Mouse (Mus musculus) lung, embryonic 16.5 days (tissue): Measurements from ENCODE around the gene Rfx5. TPM values are rescaled to one million over a fixed set of nuclear protein-coding genes. Genes with fewer than 3 reads are reported as not detected.
A peak's percentile ranks its signal among the peaks of the same experiment; 100 is the strongest.
"Not testable (repeated sequence)": the region's sequence is repeated elsewhere in the genome, so short reads cannot be mapped to it uniquely, and the experiment has no call there.

Experiments
- ATAC-seq: fragments of 200-750 bp; cut with Nextera tagmentation; 2 replicates; pipeline ENCODE4 v1.8.0; 2017; ENCODE audit warnings: low read depth, mild to moderate bottlenecking, moderate library complexity
- H3K27ac ChIP-seq: fragments of 300-500 bp; sonication (generic); 2 replicates; pipeline ENCODE4 v1.5.1; 2014; ENCODE audit warnings: mild to moderate bottlenecking, control low read depth, low read length
- H3K27me3 ChIP-seq: fragments of 300-500 bp; sonication (generic); 2 replicates; pipeline ENCODE4 v1.6.1; 2014; ENCODE audit warnings: low read depth, low read length, mixed read lengths; ENCODE audit not compliant: control insufficient read depth, insufficient read depth
- H3K36me3 ChIP-seq: fragments of 300-500 bp; sonication (generic); 2 replicates; pipeline ENCODE4 v1.6.1; 2014; ENCODE audit warnings: low read length; ENCODE audit not compliant: control insufficient read depth, insufficient read depth
- H3K4me1 ChIP-seq: fragments of 300-500 bp; sonication (generic); replicated peaks from 2 replicates; pipeline ENCODE4 v1.6.1; 2014; ENCODE audit warnings: low read length, mixed read lengths; ENCODE audit not compliant: control insufficient read depth, insufficient read depth
- H3K4me2 ChIP-seq: fragments of 300-500 bp; sonication (generic); 2 replicates; pipeline ENCODE4 v1.6.1; 2014; ENCODE audit warnings: low read depth, low read length, control low read depth
- H3K4me3 ChIP-seq: fragments of 300-500 bp; sonication (generic); 2 replicates; pipeline ENCODE4 v1.5.1; 2014; ENCODE audit warnings: mild to moderate bottlenecking, low read length, control low read depth
- H3K9ac ChIP-seq: fragments of 300-500 bp; sonication (generic); 2 replicates; pipeline ENCODE4 v1.6.1; 2014; ENCODE audit warnings: low read length, control low read depth
- H3K9me3 ChIP-seq: fragments of 300-500 bp; sonication (generic); 2 replicates; pipeline ENCODE4 v1.6.1; 2016; ENCODE audit warnings: low read length; ENCODE audit not compliant: control insufficient read depth
- WGBS: fragments of 180-500 bp; shearing (Covaris S2); extraction: QIAGEN DNeasy Blood & Tissue Kit; methylation state at CpG from one replicate; pipeline ENCODE4 v1.1.7; 2014; 5-methylcytosine and 5-hydroxymethylcytosine counted together
- polyA plus RNA-seq: library from polyadenylated mRNA; unstranded; fragments of >200 nt; fragmentation: Nextera tagmentation; extraction: Ambion mirVana; gene quantifications from 2 replicates; pipeline ENCODE4 v1.2.1, GENCODE M21; 2015

Gene Rfx5
- polyA plus RNA-seq, result 8.9 and 10.0 TPM in 2 replicates

DNA sequence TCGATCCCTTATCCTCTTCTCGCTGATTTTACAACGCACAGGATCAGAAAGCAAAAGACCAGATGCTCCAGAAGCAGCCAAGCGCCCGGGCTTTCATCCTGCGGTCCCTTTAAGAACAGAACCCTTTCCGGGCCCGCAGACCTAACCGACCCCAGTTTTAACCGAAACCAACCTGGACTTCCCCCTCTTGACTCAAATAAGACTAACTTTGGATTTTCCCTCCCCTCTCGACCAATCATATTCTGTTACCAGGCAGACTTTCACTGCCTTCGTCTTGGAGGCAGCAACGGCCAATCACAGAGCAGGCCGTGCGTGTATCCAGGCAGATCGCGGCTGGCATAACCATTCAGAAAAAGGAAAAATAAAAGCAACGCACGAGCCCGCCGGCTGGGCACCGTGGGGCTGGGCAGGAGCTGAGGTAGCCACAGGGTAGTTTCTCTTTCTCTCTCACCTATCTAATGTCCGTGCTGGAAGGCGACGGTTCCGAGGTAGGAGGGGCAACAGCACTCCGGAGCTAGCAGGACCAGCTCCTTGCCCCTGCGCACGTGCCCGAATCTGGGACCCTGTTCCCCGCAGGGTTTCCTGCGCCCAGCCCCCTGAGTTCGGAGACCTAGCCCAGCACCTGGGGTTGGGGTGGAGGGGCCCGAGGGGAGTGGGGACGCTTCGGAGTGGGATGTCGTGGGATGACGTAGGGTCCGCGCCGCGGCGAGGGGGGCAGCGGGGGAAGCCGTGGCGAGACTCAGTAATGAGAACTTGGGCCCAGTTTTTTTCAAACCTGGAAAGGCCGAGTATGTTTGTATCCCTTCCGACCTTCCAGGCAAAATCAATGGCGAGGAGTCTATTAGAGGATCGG, at the start of gene Rfx5:
Gene Rfx5, plus strand, starts transcription at position 312 of the 853 bp plus-strand sequence.
- Histone ChIP-seq H3K27ac (peak within 1 kb of the TSS; percentile 97), H3K9me3 (no peaks in the 10 kb centered on the region), H3K4me1 (peaks cover 18% of the 10 kb centered on the region), H3K36me3 (peaks cover 32% of the 10 kb centered on the region), H3K4me3 (peak within 1 kb of the TSS; percentile 83), H3K9ac (peak within 1 kb of the TSS; percentile 89), H3K4me2 (peak within 1 kb of the TSS; percentile 60), H3K27me3 (no peaks in the 10 kb centered on the region)
- WGBS, result under 1% methylated on average over 50 of the region's 50 CpGs
- peak; percentile 97 for ATAC-seq

DNA sequence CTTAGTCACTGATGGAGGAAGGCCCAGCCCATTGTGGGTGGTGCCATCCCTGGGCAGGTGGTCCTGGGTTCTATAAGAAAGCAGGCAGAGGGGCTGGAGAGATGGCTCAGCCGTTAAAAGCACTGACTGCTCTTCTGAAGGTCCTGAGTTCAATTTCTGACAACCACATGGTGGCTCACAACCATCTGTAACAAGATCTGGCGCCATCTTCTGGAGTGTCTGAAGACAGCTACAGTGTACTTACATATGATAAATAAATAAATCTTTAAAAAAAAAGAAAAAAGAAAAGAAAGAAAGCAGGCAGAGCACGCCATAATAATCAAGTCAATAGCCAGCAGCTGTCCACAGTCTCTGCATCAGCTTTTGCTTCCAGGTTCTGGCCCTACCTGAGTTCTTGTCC, 49.1 kb upstream of the Rfx5 start:
- not testable (repeated sequence) for ATAC-seq, H3K27ac ChIP-seq, H3K4me2 ChIP-seq, H3K36me3 ChIP-seq, H3K9ac ChIP-seq, H3K9me3 ChIP-seq, H3K4me3 ChIP-seq, H3K4me1 ChIP-seq, H3K27me3 ChIP-seq
- WGBS, result 56% methylated on average over 3 of the region's 3 CpGs

DNA sequence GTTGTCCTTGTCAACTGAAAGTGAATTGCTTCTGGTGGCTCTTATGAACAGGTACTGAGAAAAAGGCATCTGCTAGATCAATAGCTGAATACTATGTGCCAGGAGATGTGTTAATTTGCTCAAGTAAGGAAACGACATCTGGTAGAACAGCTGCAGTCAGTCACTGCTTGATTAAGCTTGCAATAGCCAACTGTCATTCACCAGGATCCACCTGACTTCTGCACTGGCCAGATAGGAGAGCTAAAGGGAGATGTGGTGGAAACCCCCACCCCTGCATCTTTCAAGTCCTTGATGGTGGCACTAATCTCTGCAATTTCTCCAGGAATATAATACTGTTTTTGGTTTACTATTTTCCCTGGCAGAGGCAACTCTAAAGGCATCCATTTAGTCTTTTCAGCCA, 47.4 kb upstream of the Rfx5 start:
- Histone ChIP-seq H3K9ac (no peak overlapping the region), H3K36me3 (no peaks in the 10 kb centered on the region), H3K4me3 (no peak overlapping the region), H3K4me2 (no peak overlapping the region), H3K9me3 (no peaks in the 10 kb centered on the region), H3K4me1 (no peaks in the 10 kb centered on the region), H3K27ac (no peak overlapping the region), H3K27me3 (no peaks in the 10 kb centered on the region)
- no peak for ATAC-seq
- WGBS, result 47% methylated on average over 1 of the region's 1 CpGs

DNA sequence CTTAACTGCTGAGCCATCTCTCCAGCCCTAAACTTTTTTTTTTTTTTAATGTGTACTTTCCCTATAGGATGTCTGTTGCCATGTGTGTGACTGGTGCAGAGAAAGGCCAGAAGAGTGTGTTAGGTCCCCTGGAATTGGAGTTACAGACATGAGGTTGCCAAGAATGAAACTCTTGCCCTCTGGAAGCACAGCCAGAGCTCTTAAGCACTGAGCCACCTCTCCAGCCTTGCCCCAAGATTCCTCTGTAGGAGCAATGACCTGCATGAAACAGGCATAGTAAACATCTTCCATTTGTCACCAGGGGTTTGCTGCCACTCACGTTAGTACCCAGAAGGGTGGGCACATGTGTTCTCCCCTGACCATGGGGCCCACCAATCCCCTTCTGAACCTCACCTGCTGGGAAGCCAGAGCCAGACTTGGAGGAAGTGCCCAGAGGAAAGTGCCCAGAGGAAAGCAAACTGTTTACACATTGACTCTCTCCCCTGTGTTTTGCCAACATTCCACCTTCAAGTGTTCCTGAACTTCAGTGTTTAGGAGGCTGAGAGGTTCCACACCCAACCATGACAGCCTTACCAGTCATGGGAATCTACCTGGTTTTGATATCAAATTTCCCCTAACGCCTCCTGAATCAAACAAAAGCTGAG, 42.7 kb upstream of the Rfx5 start:
- Histone ChIP-seq H3K36me3 (no peaks in the 10 kb centered on the region), H3K4me1 (no peaks in the 10 kb centered on the region), H3K27ac (peak overlapping the region; percentile 74), H3K27me3 (no peaks in the 10 kb centered on the region), H3K9ac (no peak overlapping the region), H3K4me3 (no peak overlapping the region), H3K4me2 (no peak overlapping the region), H3K9me3 (no peaks in the 10 kb centered on the region)
- 31% methylated on average over 2 of the region's 2 CpGs for WGBS
- peak; percentile 86 for ATAC-seq

DNA sequence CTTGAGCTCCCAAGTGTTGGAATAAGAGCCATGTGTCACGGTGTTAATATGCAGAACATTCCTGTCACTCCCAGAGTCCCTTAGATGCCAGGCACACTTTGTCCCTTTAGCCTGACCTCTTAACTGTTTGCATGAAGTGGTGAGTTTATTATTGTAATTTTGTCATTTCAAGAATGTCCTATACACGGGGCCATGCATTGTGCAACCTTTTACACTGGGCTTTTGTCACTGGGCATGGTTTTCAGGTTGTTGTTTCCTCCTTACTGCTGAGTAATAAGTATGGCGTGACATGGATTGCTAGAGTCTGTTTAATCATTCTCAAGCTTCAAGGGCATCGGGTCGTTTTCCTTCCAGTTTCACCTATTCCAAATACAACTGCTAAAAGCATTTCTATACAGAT, 40.1 kb upstream of the Rfx5 start:
- Histone ChIP-seq H3K9ac (no peak overlapping the region), H3K9me3 (no peaks in the 10 kb centered on the region), H3K27ac (peak overlapping the region; percentile 5; the same call in 1 of the 2 replicates), H3K36me3 (no peaks in the 10 kb centered on the region), H3K27me3 (no peaks in the 10 kb centered on the region), H3K4me1 (0 out of 2 replicates have a peak, but pooled peaks cover 5% of the 10 kb centered on the region), H3K4me2 (no peak overlapping the region), H3K4me3 (no peak overlapping the region)
- 44% methylated on average over 5 of the region's 5 CpGs for WGBS
- ATAC-seq, result no peak

DNA sequence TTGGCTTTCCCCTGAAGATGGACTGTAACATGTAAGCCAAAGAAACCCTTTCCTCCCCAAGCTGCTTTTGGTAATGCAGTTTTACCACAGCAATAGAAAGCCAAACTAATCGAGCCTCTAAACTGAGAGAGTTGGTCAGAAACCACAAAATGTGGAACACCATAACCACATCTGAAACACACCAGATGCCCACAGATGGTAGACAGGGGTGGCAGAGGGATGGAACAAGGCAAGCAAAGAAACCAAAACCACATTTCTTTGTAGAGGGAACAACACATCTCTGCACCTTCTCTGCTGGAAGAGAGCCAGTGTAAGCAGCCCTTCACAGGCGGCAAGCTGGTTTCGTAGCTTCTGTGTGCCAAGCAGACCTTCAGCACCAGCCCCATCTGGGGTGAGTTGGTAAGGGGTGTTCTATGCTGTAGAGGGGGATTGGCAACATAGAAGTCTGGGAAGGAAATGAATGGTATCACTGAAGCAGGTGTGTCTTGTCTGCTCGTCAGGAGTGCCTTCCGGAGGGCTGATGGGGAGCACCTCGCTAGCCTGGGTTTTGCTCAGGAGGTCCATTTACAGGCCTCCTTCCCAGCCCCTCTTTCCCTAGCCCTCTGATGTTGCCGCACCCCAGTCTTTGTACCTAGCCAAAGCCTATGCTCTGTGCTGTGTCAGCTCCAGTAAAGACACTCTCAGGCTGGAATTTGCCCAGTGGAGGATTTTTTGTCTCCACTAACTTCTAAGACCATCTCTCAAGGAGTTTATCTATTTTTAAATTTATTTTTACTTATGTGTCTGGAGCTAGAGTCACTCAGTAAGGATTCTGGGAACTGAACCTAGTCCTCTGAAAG, 37.8 kb upstream of the Rfx5 start:
- Histone ChIP-seq H3K4me1 (0 out of 2 replicates have a peak, but pooled peaks cover 5% of the 10 kb centered on the region), H3K27ac (peak overlapping the region; percentile 79), H3K9ac (no peak overlapping the region), H3K36me3 (no peaks in the 10 kb centered on the region), H3K9me3 (no peaks in the 10 kb centered on the region), H3K4me2 (no peak overlapping the region), H3K4me3 (no peak overlapping the region), H3K27me3 (no peaks in the 10 kb centered on the region)
- ATAC-seq, result peak; percentile 41; the same call in 1 of the 2 replicates
- 63% methylated on average over 7 of the region's 7 CpGs for WGBS

DNA sequence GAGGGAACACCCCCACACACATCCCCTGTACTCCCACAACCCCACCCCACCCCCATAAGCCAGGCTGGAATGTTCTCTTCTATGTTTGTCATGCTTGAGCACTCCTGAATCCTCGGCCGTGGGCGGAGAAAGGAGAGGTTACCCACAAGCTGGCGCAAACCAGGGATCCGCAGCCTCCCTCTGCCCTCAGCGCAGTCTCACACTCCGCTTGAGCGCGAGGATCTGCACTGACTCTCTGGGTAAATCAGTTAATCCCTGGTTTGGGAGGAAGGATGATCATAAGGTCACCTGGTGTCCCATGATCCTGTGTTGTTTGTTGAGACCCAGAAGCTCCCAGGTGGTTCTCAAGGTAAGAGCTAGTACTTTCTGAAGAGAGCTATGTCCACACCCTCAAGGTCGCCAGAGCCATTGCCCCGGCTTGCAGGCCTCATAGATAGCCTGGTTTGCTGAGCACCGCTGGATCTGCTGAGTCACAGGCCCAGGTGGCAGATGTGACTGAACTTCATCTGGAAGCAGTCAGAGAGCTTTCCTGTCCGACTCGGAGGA, 36.0 kb upstream of the Rfx5 start:
- Histone ChIP-seq H3K9me3 (no peaks in the 10 kb centered on the region), H3K27me3 (no peaks in the 10 kb centered on the region), H3K4me3 (no peak overlapping the region), H3K9ac (peak overlapping the region; percentile 37), H3K4me1 (0 out of 2 replicates have a peak, but pooled peaks cover 5% of the 10 kb centered on the region), H3K27ac (peak overlapping the region; percentile 88), H3K36me3 (no peaks in the 10 kb centered on the region), H3K4me2 (peak overlapping the region; percentile 13; the same call in 1 of the 2 replicates)
- WGBS, result 35% methylated on average over 14 of the region's 14 CpGs
- ATAC-seq, result peak; percentile 84

DNA sequence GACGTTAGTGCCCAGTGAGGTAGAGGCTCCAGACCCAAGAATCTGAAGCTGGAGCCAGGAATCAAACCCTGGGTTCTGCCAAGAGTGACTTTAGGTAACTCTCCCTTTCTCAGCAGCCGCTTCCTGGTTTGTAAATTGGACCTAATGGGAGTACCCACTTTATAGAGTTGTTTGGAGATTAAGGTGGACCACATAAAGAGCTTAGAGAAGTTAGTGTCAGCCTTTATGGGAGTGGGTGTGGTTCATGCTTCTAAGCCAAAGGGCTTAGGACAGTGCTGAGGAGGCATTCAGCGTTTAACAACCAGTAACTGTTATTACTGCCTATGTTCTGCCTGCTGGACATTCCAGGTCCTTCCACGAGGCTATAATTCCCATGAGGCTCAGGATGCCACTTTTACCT, 35.0 kb upstream of the Rfx5 start:
- WGBS, result 80% methylated on average over 4 of the region's 4 CpGs
- H3K27me3 ChIP-seq, result no peaks in the 10 kb centered on the region
- H3K9ac ChIP-seq, result no peak overlapping the region
- 0 out of 2 replicates have a peak overlapping the region, but pooled peaks have one; percentile 13 for H3K27ac ChIP-seq
- 0 out of 2 replicates have a peak, but pooled peaks cover 5% of the 10 kb centered on the region for H3K4me1 ChIP-seq
- H3K36me3 ChIP-seq, result no peaks in the 10 kb centered on the region
- no peak overlapping the region for H3K4me2 ChIP-seq
- ATAC-seq, result no peak
- no peak overlapping the region for H3K4me3 ChIP-seq
- H3K9me3 ChIP-seq, result no peaks in the 10 kb centered on the region
